Mouse (Mus musculus) hindlimb bud, embryonic 11.5 days (tissue): Measurements from ENCODE around the gene Olfr495.

Source experiments
- DNase-seq: peaks from one replicate; pipeline ENCODE4 v3.0.0-alpha.2; 2012; ENCODE audit warnings: low read depth, low spot score; ENCODE audit errors: extremely low spot score

Gene Olfr495

GRCm38 (mm10) chr7:108392867-108393266, at the start of gene Olfr495:
Olfr495 (plus strand) TSS chr7:108393167.
- no peak for DNase-seq

GRCm38 (mm10) chr7:108346879-108347278, 46.1 kb upstream of the Olfr495 start, which contains the start of gene Olfr493:
Olfr493 (minus strand) TSS chr7:108346979.
- DNase-seq, result no peak

- DNase-seq, result no peak
Observed at GRCm38 (mm10) chr7:108365035-108365434, 27.9 kb upstream of the Olfr495 start, which contains the start of gene Olfr494. Olfr494 (plus strand) TSS chr7:108365335.

- no peak for DNase-seq
Observed at GRCm38 (mm10) chr7:108420121-108420520, 27.2 kb downstream of the Olfr495 start, which contains the start of gene Olfr497. Olfr497 (plus strand) TSS chr7:108420421.
